Mouse (Mus musculus) ovary, postnatal 10 days (tissue): ENCODE measurements around the gene Casp2.

Source experiments
- DNase-seq: peaks from one replicate; pipeline ENCODE4 v3.0.0; 2022; ENCODE audit warnings: low spot score

Casp2 gene

DNA sequence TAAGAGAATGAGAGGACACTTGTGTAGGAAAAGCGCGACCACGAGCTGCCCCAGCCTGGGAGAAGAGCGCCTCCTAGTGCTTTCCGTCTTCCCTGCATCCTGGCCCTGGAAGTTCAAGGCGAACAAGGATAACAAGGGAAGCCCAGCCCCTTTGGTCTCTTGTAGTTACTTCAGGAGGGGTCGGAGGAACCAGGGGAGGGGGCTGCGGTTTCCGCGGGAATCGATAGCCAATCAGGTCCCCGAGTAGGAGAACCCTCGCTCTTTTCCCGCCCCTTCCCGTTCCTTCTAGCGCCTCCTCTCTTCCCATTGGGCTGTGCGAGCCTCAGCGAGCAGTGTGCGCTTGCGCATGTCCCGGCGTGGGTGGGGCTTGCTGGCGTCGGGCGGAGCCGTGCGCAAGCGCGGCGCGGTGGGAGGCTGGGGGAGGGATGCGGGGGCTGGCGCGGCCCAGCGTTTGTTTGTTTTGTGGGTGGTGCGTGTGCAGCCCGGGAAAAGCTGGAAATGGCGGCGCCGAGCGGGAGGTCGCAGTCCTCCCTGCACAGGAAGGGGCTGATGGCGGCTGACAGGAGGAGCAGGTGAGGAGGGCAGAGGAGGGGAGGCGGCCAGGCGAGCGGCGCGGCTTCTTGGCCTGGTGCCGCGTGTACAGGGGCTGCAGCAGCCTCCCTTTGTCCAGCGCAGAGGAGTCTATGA is at the start of gene Casp2:
TSS of gene Casp2 (plus strand) at position 360 of the 687 bp plus-strand sequence.
- DNase-seq, result peak; percentile 92

DNA sequence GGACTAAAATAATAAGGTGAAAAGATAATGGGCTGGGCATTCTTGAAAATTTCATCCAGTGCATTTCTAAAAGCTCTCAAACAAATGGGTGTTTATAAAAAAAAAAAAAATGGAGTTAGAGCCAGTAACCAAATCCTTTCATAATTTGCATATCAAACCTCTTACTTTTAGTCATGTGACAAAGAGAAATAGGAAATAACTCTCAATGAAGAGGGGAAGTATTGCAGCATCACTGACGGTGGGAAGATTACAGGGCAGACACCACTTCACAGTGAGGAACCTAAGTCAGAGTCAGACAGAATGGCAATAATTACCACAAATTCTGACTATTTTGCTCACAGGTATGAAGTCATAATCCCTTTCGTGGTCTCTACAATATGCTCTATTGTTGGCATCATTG is 49.8 kb upstream of the Casp2 start, which contains the start of gene Tas2r144:
TSS of gene Tas2r144 (plus strand) at position 301 of the 400 bp plus-strand sequence.
- DNase-seq, result no peak

DNA sequence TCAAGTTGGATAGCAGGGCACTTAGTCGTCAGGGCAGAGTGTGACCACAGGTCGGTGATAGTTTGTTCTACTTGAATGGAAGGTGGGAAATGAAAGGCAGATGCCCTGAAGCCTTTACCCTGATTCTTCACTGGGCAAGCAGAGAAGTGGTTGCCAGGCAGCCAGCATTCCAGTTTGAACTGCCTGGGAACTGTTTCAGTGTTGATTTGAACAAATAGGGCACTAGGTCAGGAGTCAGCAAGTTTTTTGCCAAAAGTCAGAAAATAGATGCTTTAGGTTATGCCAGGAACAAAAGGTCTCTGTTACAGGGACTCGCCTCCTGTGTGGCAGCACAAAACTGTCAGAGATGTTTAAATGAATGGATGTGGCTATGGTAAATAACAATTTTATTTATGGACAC is 42.5 kb upstream of the Casp2 start:
- DNase-seq, result no peak

DNA sequence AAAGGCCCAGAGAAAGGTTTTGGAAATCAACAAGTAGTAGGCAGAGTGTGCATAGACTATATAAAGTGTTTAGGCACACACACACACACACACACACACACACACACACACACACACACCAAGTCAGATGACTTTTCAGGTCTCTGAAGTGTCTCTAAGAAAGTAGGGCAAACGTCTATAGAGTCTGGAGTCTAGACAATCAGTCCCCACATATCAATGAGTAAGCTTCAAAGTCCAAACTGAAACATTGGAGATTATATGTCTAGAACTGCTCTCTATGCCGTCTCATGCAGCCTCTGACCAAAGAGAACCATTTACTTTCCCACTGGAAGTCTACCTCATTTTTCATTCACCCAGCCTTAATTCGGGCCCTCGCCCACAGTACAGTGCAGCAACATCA is 39.7 kb upstream of the Casp2 start:
- no peak for DNase-seq

DNA sequence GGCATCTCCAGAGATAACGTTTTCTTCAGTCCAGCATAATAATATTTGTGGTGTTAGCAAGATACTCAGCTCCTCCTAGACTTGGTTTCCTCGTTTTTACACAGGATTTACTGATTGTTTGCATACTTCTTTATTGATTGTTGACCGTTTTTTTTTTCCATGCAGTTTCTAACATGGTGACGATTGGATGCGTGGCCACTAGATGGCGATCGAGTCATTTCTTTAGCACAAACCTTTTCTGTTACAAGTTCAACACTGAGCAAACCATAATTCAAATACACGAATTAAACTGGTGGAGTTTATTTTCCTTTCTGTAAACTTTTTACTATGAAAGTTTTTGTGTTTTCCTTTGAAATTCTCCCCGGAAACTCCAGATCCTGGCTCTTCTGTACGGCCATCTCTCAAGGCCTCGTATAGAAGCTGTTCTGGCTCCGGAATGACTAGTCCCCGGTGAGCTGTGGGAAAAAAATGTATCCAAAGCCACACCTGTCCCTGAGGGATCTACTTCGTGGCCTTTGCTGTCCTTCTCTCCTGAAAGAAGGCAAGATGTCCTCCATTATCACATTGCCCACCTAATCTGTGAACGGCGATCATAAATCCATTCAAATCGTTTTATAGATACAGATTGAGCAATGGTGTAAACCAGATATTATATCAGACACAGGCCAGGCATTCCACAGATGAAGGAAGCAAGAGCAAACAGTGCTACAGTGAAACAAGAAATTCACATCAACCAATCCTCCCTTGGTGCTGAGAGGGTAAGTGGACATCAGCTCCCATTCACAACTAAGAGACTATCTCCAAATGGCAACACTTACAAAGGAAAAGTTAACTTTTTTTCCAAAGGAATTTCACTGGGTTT is 37.3 kb upstream of the Casp2 start:
- no peak for DNase-seq

DNA sequence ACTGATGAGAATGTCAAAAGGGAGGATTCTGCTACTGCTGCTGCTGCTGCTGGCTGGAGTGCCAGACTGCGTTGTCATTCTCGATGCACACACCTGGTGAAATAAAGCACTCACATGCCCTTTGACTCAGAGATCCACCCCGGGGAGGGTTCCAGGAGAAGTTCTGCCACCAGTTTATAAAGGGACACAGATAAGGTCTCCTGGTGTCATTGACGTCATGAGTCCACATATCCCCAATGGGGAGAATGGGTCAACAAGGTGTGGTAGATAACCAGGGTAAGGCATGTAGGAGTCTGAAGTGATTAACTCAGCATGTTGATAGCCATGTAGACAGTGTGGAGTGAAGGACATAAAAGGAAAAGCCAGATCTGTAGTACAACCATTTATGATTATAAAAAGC is 35.2 kb upstream of the Casp2 start:
- DNase-seq, result no peak

DNA sequence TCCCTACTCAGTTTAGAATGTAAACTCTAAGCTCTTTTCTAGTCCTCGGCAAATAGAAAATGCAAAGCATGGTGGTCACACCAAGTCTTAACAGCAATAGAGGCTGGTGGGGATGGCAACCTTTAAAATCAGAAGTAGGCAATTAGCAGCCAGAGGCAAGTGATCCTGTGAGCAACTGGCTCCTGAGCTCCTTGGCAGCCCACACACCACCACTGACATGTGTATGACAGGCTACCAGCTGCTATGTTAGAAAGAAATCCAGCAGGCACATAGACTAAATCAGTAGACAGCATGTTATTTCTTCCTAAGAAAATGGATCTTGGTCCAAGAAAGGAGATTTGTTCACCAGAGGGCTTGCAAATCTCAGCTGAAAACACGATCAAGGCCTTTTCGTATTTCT is 33.6 kb upstream of the Casp2 start:
- DNase-seq, result no peak

DNA sequence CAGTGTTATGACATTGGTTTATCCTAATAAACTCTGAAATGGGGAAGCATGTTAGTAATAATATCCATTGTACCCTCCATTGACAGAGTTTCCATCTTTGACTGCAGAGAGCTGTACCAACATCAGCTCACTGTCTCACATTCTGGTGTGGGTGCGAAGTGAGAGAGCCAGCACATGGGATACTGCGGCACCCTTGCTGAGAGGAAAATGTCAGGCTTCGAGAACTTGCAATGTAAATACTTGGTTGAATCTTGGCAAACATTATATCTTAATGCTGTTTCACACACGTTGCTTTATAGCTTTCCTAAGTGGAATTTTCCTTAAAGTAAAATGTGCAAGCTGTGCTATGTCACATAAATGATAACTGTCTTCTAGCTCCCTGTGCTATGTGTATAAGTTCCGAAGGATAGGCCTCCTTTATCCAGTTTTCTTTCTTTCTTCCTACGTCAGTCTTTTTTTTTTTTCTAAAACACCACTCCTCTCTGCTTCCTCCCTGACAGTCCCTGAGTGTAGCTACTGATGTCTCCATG is 27.4 kb upstream of the Casp2 start:
- DNase-seq, result no peak

DNA sequence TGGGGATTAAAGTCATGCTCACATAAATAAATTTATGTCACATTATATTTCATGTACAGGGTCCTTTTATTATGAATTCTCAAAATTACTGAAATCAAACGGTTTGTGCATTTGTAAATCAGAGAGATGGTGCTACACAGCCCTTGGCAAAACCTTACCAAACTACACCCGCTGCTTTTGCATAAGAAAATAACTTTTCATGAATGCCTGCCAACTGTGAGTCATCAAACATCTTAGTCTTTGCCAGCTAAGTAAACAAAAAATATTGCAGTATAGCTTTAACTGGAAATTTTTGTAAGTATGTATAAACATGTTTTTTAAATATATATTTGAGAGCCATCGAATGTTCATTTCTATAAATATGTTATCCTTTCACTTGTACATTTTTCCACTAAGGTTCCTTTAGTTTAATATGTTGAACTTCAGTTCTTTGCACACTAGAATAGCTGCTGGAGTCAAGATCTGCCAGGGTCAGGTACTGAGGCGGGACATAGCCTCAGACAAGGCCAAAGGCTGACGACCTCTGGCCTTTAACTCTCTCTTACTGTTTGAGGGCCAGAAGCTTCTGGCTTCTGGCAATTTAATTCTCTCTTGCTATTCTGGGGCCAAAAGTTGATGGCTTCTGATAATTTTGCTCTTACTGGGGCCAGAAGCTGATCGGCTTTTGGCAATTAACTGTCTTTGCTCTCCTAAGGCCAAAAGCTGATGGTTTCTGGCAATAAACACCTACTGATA is 23.3 kb upstream of the Casp2 start:
- no peak for DNase-seq

DNA sequence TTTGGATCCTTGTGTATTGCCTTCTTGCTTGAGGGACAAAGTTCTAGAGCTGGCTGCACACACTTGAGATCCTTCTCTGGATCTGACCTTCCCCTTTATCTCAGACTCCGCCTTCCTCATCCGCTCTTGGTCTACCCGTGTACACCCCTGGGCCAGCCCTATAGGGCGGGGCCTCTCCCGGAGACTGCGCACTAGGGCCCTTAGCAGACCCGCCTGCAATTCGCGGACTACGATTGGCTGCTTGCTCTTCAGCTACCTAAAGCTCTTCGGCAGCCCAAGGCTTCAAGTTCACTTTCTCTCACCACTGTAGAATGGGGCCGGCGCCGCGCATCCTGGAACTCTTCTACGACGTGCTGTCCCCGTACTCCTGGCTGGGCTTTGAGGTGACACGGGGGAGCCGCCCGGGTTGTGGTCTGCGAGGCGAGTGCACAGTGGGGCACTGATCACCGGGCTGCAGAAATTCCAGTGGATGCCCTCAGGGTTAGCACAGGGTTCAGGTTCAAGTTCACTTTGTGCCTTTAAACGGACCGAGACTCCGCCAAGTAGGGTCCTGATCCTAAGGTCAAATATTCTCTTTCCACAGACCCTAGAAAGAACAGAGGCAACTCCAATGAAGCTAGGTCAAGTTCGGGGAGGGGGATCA is 19.0 kb upstream of the Casp2 start, which contains the start of gene Gstk1:
TSS of gene Gstk1 (plus strand) at position 225 of the 643 bp plus-strand sequence.
- peak; percentile 45 for DNase-seq

DNA sequence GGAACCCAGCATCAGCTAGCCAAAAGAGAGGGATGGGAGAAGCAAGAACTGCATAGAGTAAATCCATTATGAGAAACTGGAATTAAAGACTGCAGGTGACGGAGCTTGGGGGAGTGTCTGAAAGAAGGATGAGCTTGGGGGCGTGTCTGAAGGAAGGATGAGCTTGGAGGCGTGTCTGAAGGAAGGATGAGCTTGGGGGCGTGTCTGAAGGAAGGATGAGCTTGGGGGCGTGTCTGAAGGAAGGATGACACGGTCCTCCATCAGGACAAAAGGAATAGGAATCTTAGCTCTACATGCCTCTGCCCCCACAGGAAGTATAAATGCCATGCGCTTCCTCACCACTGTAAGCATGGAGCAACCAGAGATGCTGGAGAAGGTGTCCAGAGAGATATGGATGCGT is 17.6 kb upstream of the Casp2 start:
- no peak for DNase-seq

DNA sequence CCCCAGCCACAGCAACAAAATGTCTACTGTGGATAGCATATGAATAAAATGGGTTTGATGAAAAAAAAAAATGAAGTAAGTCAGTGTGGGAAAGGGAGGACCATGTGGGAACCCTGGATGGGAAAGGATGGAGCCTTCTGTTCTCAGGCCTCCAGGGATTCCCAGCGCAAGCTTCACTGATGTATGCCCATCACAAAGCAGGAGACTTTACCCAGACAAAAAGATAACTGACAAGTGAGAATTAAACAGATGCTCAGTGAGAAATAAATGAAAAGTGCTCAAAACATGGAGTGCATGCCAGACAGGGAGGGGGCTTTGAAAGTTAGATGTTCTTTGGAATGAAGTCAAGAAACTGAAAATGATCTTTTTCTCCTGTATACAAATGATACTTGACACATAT is 16.8 kb upstream of the Casp2 start:
- DNase-seq, result no peak

DNA sequence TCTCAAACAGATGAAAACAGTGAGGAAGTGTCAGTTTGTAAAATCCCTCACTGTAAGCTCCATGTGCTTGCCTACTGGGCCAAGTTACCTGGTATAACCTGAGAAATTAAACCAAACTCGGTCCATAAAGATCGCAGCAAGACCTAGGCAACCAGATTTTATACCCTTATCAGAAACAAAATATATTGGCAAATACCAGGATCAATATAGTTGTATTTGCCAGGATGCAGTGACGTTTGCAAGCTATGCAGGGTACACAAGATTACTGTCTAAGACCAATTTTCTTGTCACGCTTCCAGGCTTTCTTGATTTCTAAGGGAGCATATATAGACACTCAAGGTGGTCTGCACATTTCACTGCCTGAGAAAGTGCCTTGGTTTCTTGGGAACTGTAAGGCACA is 13.0 kb upstream of the Casp2 start:
- DNase-seq, result no peak

DNA sequence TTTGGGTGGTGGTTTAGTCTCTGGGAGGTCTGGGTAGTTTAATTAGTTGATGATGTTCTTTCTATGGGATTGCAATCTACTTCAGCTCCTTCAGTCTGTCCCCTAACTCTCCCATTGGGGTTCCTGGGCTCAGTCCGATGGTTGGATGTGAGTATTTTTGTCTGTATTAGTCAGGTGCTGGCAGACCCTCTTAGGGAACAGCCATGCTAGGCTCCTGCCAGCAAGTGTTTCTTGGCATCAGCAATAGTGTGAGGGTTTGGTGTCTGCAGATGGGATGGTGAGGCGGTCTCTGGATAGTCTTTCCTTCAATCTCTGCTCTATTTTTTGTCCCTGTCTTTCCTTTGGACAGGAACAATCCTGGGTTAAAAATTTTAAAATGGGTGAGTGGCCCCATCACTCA is 11.7 kb upstream of the Casp2 start:
- DNase-seq, result no peak

DNA sequence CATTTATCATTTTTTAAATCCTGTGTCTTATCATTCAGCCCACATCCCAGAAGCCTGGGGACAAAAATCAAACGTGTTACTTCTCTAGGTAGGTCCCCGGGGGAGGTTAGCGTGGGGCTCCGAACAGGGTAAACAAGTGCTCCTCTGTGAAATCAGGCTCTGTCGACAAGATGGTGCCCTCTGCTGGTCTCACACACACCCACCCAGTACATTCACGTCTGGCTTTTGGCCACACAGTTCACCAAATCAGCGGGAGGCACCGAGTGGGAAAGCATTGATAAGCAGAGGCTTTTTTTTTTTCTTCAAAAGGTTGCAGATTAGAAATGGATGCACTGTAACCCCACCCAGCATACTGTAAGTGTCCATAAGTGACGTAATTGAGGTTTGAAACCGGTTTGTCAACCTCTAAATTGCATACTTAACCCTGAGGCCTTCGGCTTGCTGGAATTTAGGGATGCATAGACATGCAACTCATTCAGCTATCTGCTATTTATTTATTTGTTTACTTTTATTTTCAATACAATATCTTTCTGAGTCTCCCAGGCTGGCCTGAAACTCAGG is 7.4 kb upstream of the Casp2 start:
- DNase-seq, result no peak

DNA sequence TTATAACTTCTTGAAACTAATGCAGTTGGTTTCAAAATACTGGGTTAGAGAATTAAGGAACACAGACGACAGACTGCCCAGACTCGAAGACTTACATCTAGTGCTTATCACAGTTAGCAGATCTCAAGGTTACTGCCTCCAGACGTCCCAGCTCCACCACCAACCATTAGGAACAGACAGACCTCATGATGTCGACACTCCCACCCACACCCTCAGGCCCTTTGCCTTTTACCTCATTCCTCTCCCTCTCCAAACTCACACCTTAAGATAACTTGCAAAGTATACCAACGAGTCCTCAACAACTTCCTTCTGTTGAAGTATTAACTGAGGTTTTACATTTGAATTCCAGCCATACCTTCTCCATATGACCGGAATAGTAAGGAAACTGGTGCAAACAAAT is 4.4 kb upstream of the Casp2 start:
- no peak for DNase-seq

DNA sequence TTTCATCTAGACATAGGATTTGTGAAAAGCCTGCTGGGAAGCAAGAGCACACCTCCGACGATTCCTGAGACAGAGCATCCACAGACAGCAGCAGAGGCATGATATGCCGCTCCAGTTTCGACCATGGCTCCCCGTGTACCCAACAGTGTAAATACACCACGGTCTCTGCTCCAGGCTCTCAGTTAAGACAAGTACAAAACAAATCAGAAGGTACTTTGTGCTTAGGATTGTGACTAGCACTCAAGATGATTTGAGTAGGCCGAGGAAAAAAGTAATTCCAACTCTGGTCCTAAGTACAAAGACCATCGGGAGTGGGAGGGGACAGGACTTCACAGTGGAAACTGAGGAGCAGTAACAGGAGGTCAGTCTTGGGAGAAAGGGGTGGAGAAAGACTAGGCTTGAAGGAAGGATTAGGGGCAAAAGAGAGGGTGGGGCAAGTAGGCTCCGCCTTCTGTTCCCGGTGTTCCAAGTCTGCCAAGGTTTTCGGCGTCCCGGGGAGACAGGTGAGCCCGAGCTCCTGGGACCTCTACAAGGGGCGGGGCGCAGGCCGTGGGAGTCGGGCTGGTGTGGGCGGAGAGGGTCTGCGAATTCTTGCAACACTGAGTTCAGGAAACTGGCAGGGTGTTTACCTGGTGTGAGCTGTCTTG is 3.1 kb upstream of the Casp2 start, which contains the start of gene Tmem139:
TSS of gene Tmem139 (plus strand) at position 447 of the 647 bp plus-strand sequence.
- no peak for DNase-seq

DNA sequence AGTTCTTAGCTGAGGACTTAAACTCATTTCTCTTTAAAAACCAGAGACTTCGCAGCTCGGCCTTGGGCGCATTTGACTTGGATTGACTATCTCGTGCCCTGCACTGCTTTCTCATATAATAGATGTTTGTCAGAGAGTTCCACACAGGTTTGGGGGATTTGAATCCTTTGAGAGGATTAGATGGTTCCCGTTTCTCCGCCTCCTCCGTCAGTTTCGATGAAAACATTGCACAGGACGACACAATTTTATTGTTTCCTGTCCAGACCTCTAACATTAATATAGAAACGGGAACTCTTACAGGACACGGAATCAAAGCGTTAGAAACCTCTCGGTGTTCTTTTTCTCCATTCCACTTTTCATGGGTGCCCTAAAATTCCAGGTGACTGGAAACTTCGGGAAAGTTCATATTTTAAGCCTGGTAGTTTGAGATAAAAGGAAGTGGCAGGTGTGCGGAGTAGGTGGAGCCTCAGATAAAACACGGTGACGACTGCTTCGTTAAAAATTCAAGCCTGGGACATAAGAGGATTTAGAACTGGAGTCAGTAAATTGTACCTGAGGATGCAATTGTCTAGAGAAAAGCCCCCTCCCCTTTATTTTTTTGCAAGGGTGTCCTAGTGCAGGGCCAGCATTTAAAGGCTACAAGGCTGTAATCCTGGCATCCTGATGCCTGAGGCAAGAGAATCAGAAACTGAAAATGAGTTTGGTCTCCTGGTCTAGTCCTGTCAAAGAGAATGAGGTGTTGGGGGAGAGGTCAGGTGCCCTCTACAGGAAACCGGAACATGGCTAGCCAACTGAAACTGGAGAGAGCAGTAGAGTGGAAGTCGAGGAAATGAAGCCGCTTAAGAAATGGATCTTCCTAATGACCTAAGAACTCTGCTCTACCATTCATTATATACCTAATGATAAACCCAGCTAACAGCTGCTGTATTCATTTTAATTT is 876 bp downstream of the Casp2 start:
- DNase-seq, result no peak

DNA sequence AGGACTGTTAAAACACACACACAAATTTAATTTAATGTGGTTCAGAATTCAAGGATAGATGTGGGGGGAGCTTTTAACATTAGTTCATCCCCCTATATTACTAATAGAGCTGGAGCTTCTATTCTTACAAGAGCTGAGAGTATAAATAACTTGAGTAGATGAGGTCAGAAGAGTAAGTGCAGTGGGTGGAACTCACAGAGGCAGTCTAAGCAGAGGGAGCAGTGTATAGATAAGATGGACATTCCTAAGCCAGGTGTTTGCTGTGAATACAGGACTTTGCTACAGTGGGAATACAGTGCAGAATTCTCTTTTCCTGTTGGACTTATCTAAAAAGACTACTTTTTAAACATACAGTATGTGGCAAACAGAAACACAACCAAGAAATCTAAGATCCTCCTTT is 6.0 kb downstream of the Casp2 start:
- DNase-seq, result no peak

DNA sequence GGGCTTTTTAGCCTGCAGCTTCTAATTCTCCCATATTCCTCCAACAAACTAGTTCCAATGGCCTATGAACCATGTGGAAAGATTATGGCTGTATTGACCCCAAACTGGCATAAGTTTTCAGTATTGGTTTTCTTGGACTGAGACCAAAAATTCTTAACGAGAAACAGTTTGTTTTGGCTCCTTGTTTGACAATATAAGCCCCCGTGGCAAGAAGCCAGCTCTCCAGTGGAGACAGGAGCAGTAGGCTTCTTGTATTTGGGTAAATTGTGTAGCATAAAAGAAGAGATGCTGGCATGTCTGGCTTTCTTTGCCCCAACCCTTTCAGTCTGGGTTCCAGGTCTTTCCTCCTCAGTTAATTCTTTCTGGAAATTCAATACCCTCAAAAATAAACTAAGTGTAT is 11.4 kb downstream of the Casp2 start:
- no peak for DNase-seq
